Mouse (Mus musculus) lung, postnatal 0 days (tissue): Measurements from ENCODE around the gene Gm28035. TPM values are rescaled to one million over a fixed set of nuclear protein-coding genes. Genes with fewer than 3 reads are reported as not detected.

Experiments
- ATAC-seq: fragments of 200-750 bp; cut with Nextera tagmentation; 2 replicates; pipeline ENCODE4 v1.8.0; 2017; ENCODE audit warnings: moderate library complexity
- DNase-seq: peaks from one replicate; pipeline ENCODE4 v3.0.0-alpha.2; 2016; ENCODE audit warnings: low spot score
- H3K27ac ChIP-seq: fragments of 300-500 bp; sonication (generic); 2 replicates; pipeline ENCODE4 v1.5.1; 2014; ENCODE audit warnings: antibody characterized with exemption, mild to moderate bottlenecking, low read length, mixed read lengths
- H3K27me3 ChIP-seq: fragments of 300-500 bp; sonication (generic); replicated peaks from 2 replicates; pipeline ENCODE4 v1.6.1; 2014; ENCODE audit warnings: low read length, mixed read lengths; ENCODE audit not compliant: insufficient read depth
- H3K36me3 ChIP-seq: fragments of 300-500 bp; sonication (generic); 2 replicates; pipeline ENCODE4 v1.6.1; 2014; ENCODE audit warnings: low read length, mixed read lengths; ENCODE audit not compliant: insufficient read depth
- H3K4me1 ChIP-seq: fragments of 300-500 bp; sonication (generic); 2 replicates; pipeline ENCODE4 v1.6.1; 2014; ENCODE audit warnings: antibody characterized with exemption, low read depth, low read length, mixed read lengths; ENCODE audit not compliant: insufficient read depth
- H3K4me2 ChIP-seq: fragments of 300-500 bp; sonication (generic); replicated peaks from 2 replicates; pipeline ENCODE4 v1.6.1; 2014; ENCODE audit warnings: low read depth, mild to moderate bottlenecking, low read length, moderate library complexity, mixed read lengths
- H3K4me3 ChIP-seq: fragments of 300-500 bp; sonication (generic); 2 replicates; pipeline ENCODE4 v1.5.1; 2014; ENCODE audit warnings: low read depth, low read length
- H3K9ac ChIP-seq: fragments of 300-500 bp; sonication (generic); replicated peaks from 2 replicates; pipeline ENCODE4 v1.6.1; 2014; ENCODE audit warnings: low read depth, mild to moderate bottlenecking
- H3K9me3 ChIP-seq: fragments of 300-500 bp; sonication (generic); 2 replicates; pipeline ENCODE4 v1.6.1; 2016; ENCODE audit warnings: low read length, mixed read lengths
- CTCF ChIP-seq: IDR thresholded peaks from 2 replicates; pipeline ENCODE4 v1.5.1; 2016; ENCODE audit warnings: antibody characterized with exemption, mild to moderate bottlenecking
- EP300 ChIP-seq: IDR thresholded peaks from 2 replicates; pipeline ENCODE4 v1.6.1; 2016; ENCODE audit warnings: antibody characterized with exemption, mild to moderate bottlenecking, control low read depth
- WGBS: fragments of 180-500 bp; shearing (Covaris S2); extraction: QIAGEN DNeasy Blood & Tissue Kit; methylation state at CpG from one replicate; pipeline ENCODE4 v1.1.7; 2014; 5-methylcytosine and 5-hydroxymethylcytosine counted together
- polyA plus RNA-seq: library from polyadenylated mRNA; unstranded; fragments of >200 nt; fragmentation: Nextera tagmentation; extraction: Ambion mirVana; gene quantifications from 2 replicates; pipeline ENCODE4 v1.2.1, GENCODE M21; 2015

Gene Gm28035
- polyA plus RNA-seq, 1 experiment from 2014 or later: 0.12 TPM

DNA sequence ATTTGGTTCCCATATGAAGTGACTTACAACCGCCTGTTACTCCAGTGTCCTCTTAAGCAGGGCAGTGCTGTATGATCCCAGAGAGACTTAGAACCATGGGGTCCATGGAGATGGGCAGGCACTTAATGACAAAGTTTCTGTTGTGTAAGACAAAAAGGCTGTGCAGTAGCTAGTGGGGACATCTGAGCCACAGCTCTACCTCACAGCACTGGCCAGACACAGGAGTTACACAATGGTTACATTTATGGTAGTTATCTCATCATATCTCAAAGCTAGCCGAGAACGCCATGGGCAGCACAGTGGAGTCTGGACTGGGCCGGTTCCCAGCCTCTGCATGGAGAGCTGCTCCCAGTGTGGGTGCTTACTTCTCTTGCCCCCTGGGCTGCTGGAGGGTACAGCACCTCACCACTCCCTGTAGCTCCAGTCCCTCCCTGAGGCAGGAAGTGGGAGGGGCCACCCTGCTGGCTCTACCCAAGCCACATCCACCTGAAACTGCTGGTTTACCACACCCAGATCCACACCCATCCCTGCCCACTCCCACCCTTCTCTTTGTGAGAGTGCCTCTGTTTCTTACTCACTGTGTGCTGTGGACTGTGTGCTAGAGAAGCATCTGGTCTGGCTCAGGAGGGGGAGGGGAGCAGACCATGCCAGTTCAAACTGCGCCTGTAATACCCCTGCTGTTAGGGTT, 11.2 kb downstream of the Gm28035 start:
- H3K4me2 ChIP-seq: no peak overlapping the region
- TF ChIP-seq EP300 (no peak), CTCF (no peak)
- H3K9ac ChIP-seq: no peak overlapping the region
- DNase-seq (peak; percentile 70), ATAC-seq (peak; percentile 80)
- H3K9me3 ChIP-seq: no peaks in the 10 kb centered on the region
- H3K4me3 ChIP-seq: no peak overlapping the region
- peaks cover 7% of the 10 kb centered on the region; the same call in 1 of the 2 replicates for H3K4me1 ChIP-seq
- 70% methylated on average over 5 of the region's 5 CpGs for WGBS
- peaks cover 21% of the 10 kb centered on the region; the same call in 1 of the 2 replicates for H3K36me3 ChIP-seq
- 0 out of 2 replicates have a peak overlapping the region, but pooled peaks have one; percentile 38 for H3K27ac ChIP-seq
- no peaks in the 10 kb centered on the region for H3K27me3 ChIP-seq

DNA sequence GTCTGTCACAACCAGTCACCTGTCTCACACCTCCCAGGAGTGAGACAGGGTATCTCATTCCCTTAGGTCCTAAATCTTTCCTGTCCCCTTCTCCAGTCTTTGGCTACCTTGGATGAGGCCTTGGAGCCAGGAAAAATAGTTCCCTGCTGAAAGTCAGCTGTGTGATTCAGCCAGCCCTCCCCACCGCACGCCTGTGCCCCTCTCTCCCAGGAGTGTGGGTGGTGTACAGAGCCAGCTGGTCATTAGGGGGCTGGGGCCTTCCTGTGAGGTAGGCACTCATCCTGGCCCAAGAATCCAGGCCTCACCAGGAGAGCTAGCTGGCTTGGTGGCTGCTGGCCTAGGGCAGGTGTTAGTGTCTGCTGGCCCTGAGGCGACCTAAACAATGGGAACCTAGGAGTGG, 12.2 kb downstream of the Gm28035 start:
- ATAC-seq: no peak
- Histone ChIP-seq H3K9me3 (no peaks in the 10 kb centered on the region), H3K27me3 (no peaks in the 10 kb centered on the region), H3K4me3 (no peak overlapping the region), H3K4me2 (no peak overlapping the region), H3K4me1 (peaks cover 7% of the 10 kb centered on the region; the same call in 1 of the 2 replicates), H3K27ac (no peak overlapping the region), H3K36me3 (peaks cover 29% of the 10 kb centered on the region; the same call in 1 of the 2 replicates), H3K9ac (no peak overlapping the region)
- TF ChIP-seq CTCF (no peak), EP300 (no peak)
- DNase-seq: no peak
- WGBS: 79% methylated on average over 3 of the region's 3 CpGs

DNA sequence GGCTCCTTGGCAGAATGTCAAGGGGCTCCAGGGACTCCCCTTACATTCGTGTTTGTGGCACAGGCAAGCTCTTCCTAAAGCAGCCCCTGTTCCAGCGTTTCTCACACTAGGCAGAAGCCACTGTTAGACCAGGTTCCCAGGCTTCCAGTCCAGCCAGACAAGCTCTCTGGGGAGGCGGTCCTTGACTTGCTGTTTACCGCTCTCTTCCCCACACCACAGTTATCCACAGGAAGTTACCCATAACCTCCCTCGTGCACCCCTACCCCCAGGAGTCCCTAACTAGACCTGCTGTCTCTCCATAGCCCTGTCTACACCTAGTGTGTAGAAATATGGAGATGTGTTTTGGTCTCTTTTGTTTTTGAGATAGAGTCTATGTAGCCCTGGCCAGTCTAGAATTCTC, 13.4 kb downstream of the Gm28035 start:
- Histone ChIP-seq H3K9ac (no peak overlapping the region), H3K4me1 (peaks cover 12% of the 10 kb centered on the region; the same call in 1 of the 2 replicates), H3K27ac (no peak overlapping the region), H3K27me3 (no peaks in the 10 kb centered on the region), H3K36me3 (peaks cover 31% of the 10 kb centered on the region; the same call in 1 of the 2 replicates), H3K9me3 (no peaks in the 10 kb centered on the region), H3K4me2 (no peak overlapping the region), H3K4me3 (no peak overlapping the region)
- no peak for DNase-seq
- no peak for ATAC-seq
- TF ChIP-seq CTCF (no peak), EP300 (no peak)
- 67% methylated on average over 5 of the region's 5 CpGs for WGBS

DNA sequence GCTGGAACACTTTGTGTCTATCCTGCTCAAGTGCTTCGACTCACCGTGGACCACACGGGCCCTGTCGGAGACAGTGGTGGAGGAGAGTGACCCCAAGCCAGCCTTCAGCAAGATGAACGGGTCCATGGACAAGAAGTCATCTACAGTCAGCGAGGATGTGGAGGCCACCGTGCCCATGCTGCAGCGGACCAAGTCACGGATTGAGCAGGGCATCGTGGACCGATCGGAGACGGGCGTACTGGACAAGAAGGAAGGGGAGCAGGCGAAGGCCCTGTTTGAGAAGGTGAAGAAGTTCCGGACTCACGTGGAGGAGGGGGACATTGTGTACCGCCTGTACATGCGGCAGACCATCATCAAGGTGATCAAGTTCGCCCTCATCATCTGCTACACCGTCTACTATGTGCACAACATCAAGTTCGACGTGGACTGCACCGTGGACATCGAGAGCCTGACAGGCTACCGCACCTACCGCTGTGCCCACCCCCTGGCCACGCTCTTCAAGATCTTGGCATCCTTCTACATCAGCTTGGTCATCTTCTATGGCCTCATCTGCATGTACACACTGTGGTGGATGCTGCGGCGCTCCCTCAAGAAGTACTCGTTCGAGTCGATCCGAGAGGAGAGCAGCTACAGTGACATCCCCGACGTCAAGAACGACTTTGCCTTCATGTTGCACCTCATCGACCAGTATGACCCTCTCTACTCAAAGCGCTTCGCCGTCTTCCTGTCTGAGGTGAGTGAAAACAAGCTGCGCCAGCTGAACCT, 15.4 kb downstream of the Gm28035 start:
- H3K4me1 ChIP-seq: peaks cover 12% of the 10 kb centered on the region
- ATAC-seq: no peak
- H3K9me3 ChIP-seq: no peaks in the 10 kb centered on the region
- H3K27ac ChIP-seq: no peak overlapping the region
- H3K36me3 ChIP-seq: peaks cover 31% of the 10 kb centered on the region; the same call in 1 of the 2 replicates
- H3K4me3 ChIP-seq: no peak overlapping the region
- TF ChIP-seq EP300 (no peak), CTCF (no peak)
- no peak overlapping the region for H3K9ac ChIP-seq
- DNase-seq: no peak
- H3K27me3 ChIP-seq: no peaks in the 10 kb centered on the region
- H3K4me2 ChIP-seq: no peak overlapping the region
- 94% methylated on average over 42 of the region's 42 CpGs for WGBS

DNA sequence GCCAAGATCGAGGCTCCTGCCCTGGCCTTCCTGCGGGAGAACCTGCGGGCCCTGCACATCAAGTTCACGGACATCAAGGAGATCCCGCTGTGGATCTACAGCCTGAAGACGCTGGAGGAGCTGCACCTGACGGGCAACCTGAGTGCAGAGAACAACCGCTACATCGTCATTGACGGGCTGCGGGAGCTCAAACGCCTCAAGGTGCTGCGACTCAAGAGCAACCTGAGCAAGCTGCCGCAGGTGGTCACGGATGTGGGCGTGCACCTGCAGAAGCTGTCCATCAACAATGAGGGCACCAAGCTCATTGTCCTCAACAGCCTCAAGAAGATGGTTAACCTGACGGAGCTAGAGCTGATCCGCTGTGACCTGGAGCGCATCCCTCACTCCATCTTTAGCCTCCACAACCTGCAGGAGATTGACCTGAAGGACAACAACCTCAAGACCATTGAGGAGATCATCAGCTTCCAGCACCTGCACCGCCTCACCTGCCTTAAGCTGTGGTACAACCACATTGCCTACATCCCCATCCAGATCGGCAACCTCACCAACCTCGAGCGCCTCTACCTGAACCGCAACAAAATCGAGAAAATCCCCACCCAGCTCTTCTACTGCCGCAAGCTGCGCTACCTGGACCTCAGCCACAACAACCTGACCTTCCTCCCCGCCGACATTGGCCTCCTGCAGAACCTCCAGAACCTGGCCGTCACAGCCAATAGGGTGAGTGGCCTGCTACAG, 16.4 kb downstream of the Gm28035 start:
- Histone ChIP-seq H3K4me3 (no peak overlapping the region), H3K9ac (no peak overlapping the region), H3K27ac (no peak overlapping the region), H3K4me2 (no peak overlapping the region), H3K27me3 (no peaks in the 10 kb centered on the region), H3K9me3 (no peaks in the 10 kb centered on the region), H3K4me1 (peaks cover 7% of the 10 kb centered on the region), H3K36me3 (peaks cover 31% of the 10 kb centered on the region; the same call in 1 of the 2 replicates)
- DNase-seq (no peak), ATAC-seq (no peak)
- WGBS: 97% methylated on average over 30 of the region's 30 CpGs
- TF ChIP-seq CTCF (no peak), EP300 (no peak)
